ENCODE assay signal across 10 mouse cellular contexts in the genomic region with DNA sequence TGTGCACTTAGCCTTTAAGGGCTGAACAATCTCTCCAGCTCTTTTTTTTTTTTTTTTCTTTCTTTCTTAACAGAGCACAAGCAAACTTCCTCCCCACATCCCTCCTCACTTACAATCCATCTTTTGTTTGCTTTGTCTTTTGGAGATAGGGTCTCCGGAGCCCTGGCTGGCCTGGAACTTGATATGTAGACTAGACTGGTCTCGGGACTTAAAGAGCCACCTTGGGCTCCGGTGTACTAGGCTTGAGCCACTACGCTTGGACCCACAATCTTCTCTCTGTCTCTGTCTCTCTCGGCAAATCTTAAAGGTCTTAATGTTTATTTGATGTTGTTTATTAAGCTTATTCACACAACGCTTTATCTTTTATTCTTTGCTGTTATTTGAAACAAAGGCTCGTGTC. TPM values are rescaled to one million over a fixed set of nuclear protein-coding genes. Genes with fewer than 3 reads are reported as not detected.
DNase-seq lines count a peak whose midpoint lies in the region; ATAC-seq and TF ChIP-seq lines count a peak whose summit lies in the region.
"Had no signal": no experiment of that assay in that cellular context is flagged by ENCODE, and none has a peak within 500 bp of the region (broad histone marks: within the 10 kb centered on the region; RNA-seq: fewer than 3 reads in every experiment).

No protein-coding gene starts in this region.

- intact Hi-C loops in gastrocnemius, adult 2 months (cut with DNase I), result no loop called here

- peak overlapping the region; percentile 63; the same call in 1 of the 2 replicates for H3K9ac ChIP-seq in heart, embryonic 13.5 days
- no peak overlapping the region for H3K9ac ChIP-seq in forebrain, embryonic 14.5 days (ENCODE audit: low read length)
- H3K9ac ChIP-seq in liver, embryonic 14.5 days (replicated peaks), result peak overlapping the region; percentile 56

- H3K4me1 ChIP-seq in heart, embryonic 13.5 days, result peaks cover 12% of the 10 kb centered on the region
- no peaks in the 10 kb centered on the region for H3K4me1 ChIP-seq in forebrain, embryonic 14.5 days (ENCODE audit: control insufficient read depth, insufficient read depth, low read length)
- H3K4me1 ChIP-seq in liver, embryonic 14.5 days (replicated peaks; ENCODE audit: control insufficient read depth in 2 of 2, insufficient read depth in 2 of 2, low read length in 1 of 2), result peaks cover 2 to 30% of the 10 kb centered on the region in 2 experiments

- H3K36me3 ChIP-seq in heart, embryonic 13.5 days, result no peaks in the 10 kb centered on the region
- H3K36me3 ChIP-seq in forebrain, embryonic 14.5 days (ENCODE audit: control insufficient read depth, insufficient read depth, low read length), result no peaks in the 10 kb centered on the region
- H3K36me3 ChIP-seq in liver, embryonic 14.5 days (replicated peaks; ENCODE audit: control insufficient read depth, insufficient read depth, low read depth), result no peaks in the 10 kb centered on the region

- H3K4me2 ChIP-seq in heart, embryonic 13.5 days, result peak overlapping the region; percentile 62
- H3K4me2 ChIP-seq in forebrain, embryonic 14.5 days (ENCODE audit: low read length), result peak overlapping the region; percentile 26
- H3K4me2 ChIP-seq in liver, embryonic 14.5 days (ENCODE audit: low read depth), result peak overlapping the region; percentile 69

- peak overlapping the region; percentile 46 for H3K4me3 ChIP-seq in heart, embryonic 13.5 days
- H3K4me3 ChIP-seq in forebrain, embryonic 14.5 days (ENCODE audit: low read depth, low read length), result peak overlapping the region; percentile 15; the same call in 1 of the 2 replicates
- peak overlapping the region; percentile 42 to 52 for H3K4me3 ChIP-seq in liver, embryonic 14.5 days (ENCODE audit: insufficient read depth in 1 of 2, low read depth in 2 of 2, low read length in 2 of 2)
- H3K4me3 ChIP-seq in gastrocnemius, adult 2 months, result no peak overlapping the region

- no peak for DNase-seq in heart, postnatal 4 days
- DNase-seq in ES-CJ7 (ENCODE audit: low read depth, low spot score), result peak; percentile 73
- no peak for DNase-seq in forebrain, embryonic 14.5 days (ENCODE audit: low spot score)
- no peak for DNase-seq in liver, embryonic 14.5 days (ENCODE audit: low read depth in 3 of 3, low spot score in 3 of 3)
- no peak for DNase-seq in gastrocnemius, adult 2 months
- DNase-seq in urinary bladder, postnatal 25 days (ENCODE audit: low spot score), result no peak
- no peak for DNase-seq in spleen, adult 12 weeks (ENCODE audit: low spot score)
- DNase-seq: cerebellum, adult 11-12 months; kidney, adult 18-20 months had no signal

- H3K27ac ChIP-seq in heart, embryonic 13.5 days (replicated peaks), result no peak overlapping the region
- no peak overlapping the region for H3K27ac ChIP-seq in forebrain, embryonic 14.5 days (ENCODE audit: low read depth, low read length)
- no peak overlapping the region for H3K27ac ChIP-seq in liver, embryonic 14.5 days
- no peak overlapping the region for H3K27ac ChIP-seq in gastrocnemius, adult 2 months

- H3K9me3 ChIP-seq in heart, embryonic 13.5 days, result no peaks in the 10 kb centered on the region
- H3K9me3 ChIP-seq in forebrain, embryonic 14.5 days (replicated peaks; ENCODE audit: control insufficient read depth, low read length), result no peaks in the 10 kb centered on the region
- no peaks in the 10 kb centered on the region for H3K9me3 ChIP-seq in liver, embryonic 14.5 days (ENCODE audit: control insufficient read depth, low read length)

- whole genome bisulfite sequencing in heart, embryonic 13.5 days, result 6% methylated on average over 7 of the region's 7 CpGs
- 5% methylated on average over 7 of the region's 7 CpGs for whole genome bisulfite sequencing in forebrain, embryonic 14.5 days
- 3% methylated on average over 7 of the region's 7 CpGs for WGBS in liver, embryonic 14.5 days (ENCODE audit: insufficient replicate concordance)

- TF ChIP-seq EP300 in liver, embryonic 14.5 days (IDR thresholded peaks at IDR 0.05; ENCODE audit: low read depth), result no peak

- ATAC-seq in heart, embryonic 13.5 days (ENCODE audit: extremely low read depth, insufficient number of reproducible peaks, low FRiP score, low TSS enrichment), result no peak
- no peak for ATAC-seq in forebrain, embryonic 14.5 days
- ATAC-seq in liver, embryonic 14.5 days (ENCODE audit: insufficient read depth), result no peak

- TF ChIP-seq CTCF in liver, embryonic 14.5 days (IDR thresholded peaks at IDR 0.05; ENCODE audit: low read depth), result no peak
- TF ChIP-seq CTCF in gastrocnemius, adult 2 months (IDR thresholded peaks at IDR 0.05), result no peak

- H3K27me3 ChIP-seq in heart, embryonic 13.5 days (replicated peaks), result peaks cover under 1% of the 10 kb centered on the region; the same call in 1 of the 2 replicates
- H3K27me3 ChIP-seq in forebrain, embryonic 14.5 days (replicated peaks; ENCODE audit: control insufficient read depth, insufficient read depth, low read length), result peaks cover 9% of the 10 kb centered on the region; the same call in 1 of the 2 replicates
- no peaks in the 10 kb centered on the region; the same call in 1 of the 2 replicates for H3K27me3 ChIP-seq in liver, embryonic 14.5 days (ENCODE audit: control insufficient read depth, insufficient read depth, low read length)

RNA-seq across cellular contexts. Expression of gene Zfp184, which starts 34.2 kb away (rescaled TPM):
- 5.2 and 6.3 TPM in 2 replicates for polyA plus RNA-seq in heart, embryonic 13.5 days (2015; fragmentation: Nextera tagmentation; extraction: Ambion mirVana)
- total RNA-seq in heart, postnatal 4 days (2021), result 1 to 10 TPM; 3.9 TPM
- polyA plus RNA-seq in forebrain, embryonic 14.5 days (2014; fragmentation: Nextera tagmentation; extraction: Ambion mirVana), result 28.3 and 34.9 TPM in 2 replicates
- 0.30 and 0.41 TPM in 2 replicates for polyA plus RNA-seq in liver, embryonic 14.5 days (2012; rRNA removed)
- polyA plus RNA-seq in liver, embryonic 14.5 days (2014; fragmentation: Nextera tagmentation; extraction: Ambion mirVana), result 0.50 and 0.82 TPM in 2 replicates
- total RNA-seq in gastrocnemius, adult 2 months (2021), result under 1 TPM; 0.17 to 0.36 TPM
